Mouse (Mus musculus) embryonic fibroblast, embryonic 13.5 days (primary cell): ENCODE measurements around the gene Dtnb. TPM values are rescaled to one million over a fixed set of nuclear protein-coding genes. Genes with fewer than 3 reads are reported as not detected.
"Not testable (repeated sequence)": the region's sequence is repeated elsewhere in the genome, so short reads cannot be mapped to it uniquely, and the experiment has no call there.

Experiments
- H3K27ac ChIP-seq: 2 replicates; pipeline ENCODE4 v1.5.1; 2012; ENCODE audit warnings: low read length, control low read depth, inconsistent platforms; ENCODE audit not compliant: insufficient read depth
- H3K4me1 ChIP-seq: 2 replicates; pipeline ENCODE4 v1.6.1; 2011; ENCODE audit warnings: low read length; ENCODE audit not compliant: control insufficient read depth, insufficient read depth
- H3K4me3 ChIP-seq: 2 replicates; pipeline ENCODE4 v1.5.1; 2011; ENCODE audit warnings: mild to moderate bottlenecking, control low read depth, low read length; ENCODE audit not compliant: insufficient read depth
- CTCF ChIP-seq: IDR thresholded peaks from 2 replicates; pipeline ENCODE4 v1.5.1; 2011; ENCODE audit warnings: mild to moderate bottlenecking, control low read depth, low read length, moderate library complexity, borderline replicate concordance; ENCODE audit not compliant: insufficient read depth
- POLR2A ChIP-seq: IDR thresholded peaks from 2 replicates; pipeline ENCODE4 v1.6.1; 2011; ENCODE audit warnings: low read depth, mild to moderate bottlenecking, control low read depth, low read length, moderate library complexity
- polyA plus RNA-seq: library from polyadenylated mRNA; stranded (reverse); fragments of >200 nt; gene quantifications from 2 replicates; pipeline ENCODE4 v1.2.4, GENCODE M21; 2011; ENCODE audit warnings: low read depth; ENCODE audit not compliant: missing spikeins, insufficient read length

Dtnb gene
- polyA plus RNA-seq: 9.1 and 19.0 TPM in 2 replicates

GRCm38 (mm10) chr12:3571787-3572580 is at the start of gene Dtnb:
TSS of gene Dtnb (plus strand) at chr12:3572381.
- no peak for TF ChIP-seq CTCF
- peak; percentile 39; the same call in 1 of the 2 replicates for TF ChIP-seq POLR2A
- Histone ChIP-seq H3K4me1 (0 out of 2 replicates have a peak, but pooled peaks cover 3% of the 10 kb centered on the region), H3K4me3 (peak within 1 kb of the TSS; percentile 83), H3K27ac (peak within 1 kb of the TSS; percentile 84)

- no peak overlapping the region for H3K27ac ChIP-seq
- no peak for TF ChIP-seq CTCF
- no peak for TF ChIP-seq POLR2A
- H3K4me1 ChIP-seq: no peaks in the 10 kb centered on the region
- H3K4me3 ChIP-seq: no peak overlapping the region
Measured at GRCm38 (mm10) chr12:3525536-3525935, 46.6 kb upstream of the Dtnb start.

- not testable (repeated sequence) for H3K4me3 ChIP-seq, H3K27ac ChIP-seq, H3K4me1 ChIP-seq
Measured at GRCm38 (mm10) chr12:3535446-3535845, 36.7 kb upstream of the Dtnb start.

GRCm38 (mm10) chr12:3537616-3538015 is 34.6 kb upstream of the Dtnb start:
- Histone ChIP-seq H3K27ac (no peak overlapping the region), H3K4me1 (no peaks in the 10 kb centered on the region), H3K4me3 (no peak overlapping the region)
- TF ChIP-seq CTCF (no peak), POLR2A (no peak)

GRCm38 (mm10) chr12:3538036-3538435 is 34.1 kb upstream of the Dtnb start:
- Histone ChIP-seq H3K4me1 (no peaks in the 10 kb centered on the region), H3K27ac (no peak overlapping the region), H3K4me3 (no peak overlapping the region)
- TF ChIP-seq POLR2A (no peak), CTCF (no peak)

GRCm38 (mm10) chr12:3539605-3540004 is 32.6 kb upstream of the Dtnb start:
- Histone ChIP-seq H3K4me3 (no peak overlapping the region), H3K27ac (no peak overlapping the region), H3K4me1 (no peaks in the 10 kb centered on the region)
- TF ChIP-seq POLR2A (no peak), CTCF (no peak)

GRCm38 (mm10) chr12:3540871-3541270 is 31.3 kb upstream of the Dtnb start:
- TF ChIP-seq POLR2A (no peak), CTCF (no peak)
- no peak overlapping the region for H3K4me3 ChIP-seq
- H3K4me1 ChIP-seq: no peaks in the 10 kb centered on the region
- no peak overlapping the region for H3K27ac ChIP-seq

GRCm38 (mm10) chr12:3545451-3545850 is 26.7 kb upstream of the Dtnb start:
- 0 out of 2 replicates have a peak, but pooled peaks cover 2% of the 10 kb centered on the region for H3K4me1 ChIP-seq
- no peak overlapping the region for H3K27ac ChIP-seq
- H3K4me3 ChIP-seq: no peak overlapping the region
- TF ChIP-seq CTCF (no peak), POLR2A (no peak)

GRCm38 (mm10) chr12:3546121-3546658 is 26.0 kb upstream of the Dtnb start:
- TF ChIP-seq CTCF (no peak), POLR2A (no peak)
- Histone ChIP-seq H3K27ac (no peak overlapping the region), H3K4me3 (no peak overlapping the region), H3K4me1 (0 out of 2 replicates have a peak, but pooled peaks cover 2% of the 10 kb centered on the region)

- H3K27ac ChIP-seq: no peak overlapping the region
- TF ChIP-seq POLR2A: no peak
- no peak for TF ChIP-seq CTCF
- H3K4me3 ChIP-seq: no peak overlapping the region
- 0 out of 2 replicates have a peak, but pooled peaks cover 2% of the 10 kb centered on the region for H3K4me1 ChIP-seq
Measured at GRCm38 (mm10) chr12:3546781-3547180, 25.4 kb upstream of the Dtnb start.
